In the genomic region with DNA sequence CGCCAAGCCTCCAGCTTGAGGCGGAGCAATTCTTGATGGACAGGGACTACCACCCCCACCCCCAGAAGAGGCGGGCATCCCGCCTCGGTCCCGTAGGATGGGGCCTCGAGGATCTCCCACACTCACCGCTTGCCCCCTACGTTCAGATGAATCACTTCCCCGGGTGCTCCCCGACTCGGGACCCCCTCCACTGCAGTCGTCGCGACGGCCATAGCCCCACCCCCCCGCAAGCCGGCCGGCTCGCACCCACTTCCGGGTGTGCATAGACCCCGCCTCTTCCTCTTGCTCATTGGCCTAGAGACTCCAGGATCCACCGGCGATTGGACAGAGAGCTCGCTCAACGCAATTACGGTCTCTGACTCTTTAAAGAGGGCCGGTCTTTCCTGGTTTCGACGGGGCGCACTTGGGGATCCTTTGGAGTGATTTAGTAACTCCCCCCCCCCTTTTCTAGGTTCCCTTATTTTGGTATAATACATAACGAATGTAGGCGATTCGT, we compare ENCODE assay signal across 8 mouse cellular contexts. TPM values are rescaled to one million over a fixed set of nuclear protein-coding genes. Genes with fewer than 3 reads are reported as not detected.
DNase-seq lines count a peak whose midpoint lies in the region; ATAC-seq lines count a peak whose summit lies in the region.

A gene (minus strand): TSS at position 275 of the 496 bp plus-strand sequence.

- peaks cover 27% of the 10 kb centered on the region for H3K27me3 ChIP-seq in hindbrain, embryonic 12.5 days

- peak within 1 kb of the TSS; percentile 68 for H3K4me2 ChIP-seq in hindbrain, embryonic 12.5 days (replicated peaks)

- no peaks in the 10 kb centered on the region; the same call in 1 of the 2 replicates for H3K9me3 ChIP-seq in hindbrain, embryonic 12.5 days (replicated peaks)

- H3K9ac ChIP-seq in hindbrain, embryonic 12.5 days: peak within 1 kb of the TSS; percentile 68

- DNase-seq in ZHBTc4 (ENCODE audit: low read depth, low spot score): peak; percentile 94
- DNase-seq in cerebellum, postnatal 14 days: peak; percentile 87 to 90
- DNase-seq in frontal cortex, postnatal 14 days (ENCODE audit: low spot score in 2 of 2): peak; percentile 74 to 80
- DNase-seq in layer of hippocampus, postnatal 25 days (ENCODE audit: extremely low spot score in 1 of 2, low spot score in 1 of 2): peak; percentile 69 to 71
- peak; percentile 94 for DNase-seq in lung, postnatal 25 days (ENCODE audit: low spot score)
- DNase-seq in retina, postnatal 1 day: peak; percentile 93
- peak; percentile 88 for DNase-seq in thymus, postnatal 4 days

- ATAC-seq in hindbrain, embryonic 12.5 days (ENCODE audit: low FRiP score): peak; percentile 95

- H3K27ac ChIP-seq in hindbrain, embryonic 12.5 days: peak within 1 kb of the TSS; percentile 36; the same call in 1 of the 2 replicates

- H3K36me3 ChIP-seq in hindbrain, embryonic 12.5 days: peaks cover 23% of the 10 kb centered on the region

- WGBS in hindbrain, embryonic 12.5 days: under 1% methylated on average over 34 of the region's 34 CpGs

- peaks cover 15% of the 10 kb centered on the region for H3K4me1 ChIP-seq in hindbrain, embryonic 12.5 days

- peak within 1 kb of the TSS; percentile 69 for H3K4me3 ChIP-seq in hindbrain, embryonic 12.5 days

RNA-seq across cellular contexts. Expression of the gene that starts here (rescaled TPM):
- 72.4 and 76.2 TPM in 2 replicates for polyA plus RNA-seq in hindbrain, embryonic 12.5 days (2016; fragmentation: Nextera tagmentation; extraction: Ambion mirVana)
- total RNA-seq in layer of hippocampus, postnatal 25 days (2021): 10 to 100 TPM; 19.7 to 30.4 TPM

Comparison
In these comparisons a context has a peak if more than half of its experiments do, and no peak if none do; other contexts are left out.
1. Peak in every context shown above with its lines: DNase-seq, ATAC-seq, H3K4me3 ChIP-seq and H3K27ac ChIP-seq.